Mouse (Mus musculus) forebrain, embryonic 14.5 days (tissue): ENCODE results near the gene Ninj2. TPM values are rescaled to one million over a fixed set of nuclear protein-coding genes. Genes with fewer than 3 reads are reported as not detected.
A peak's percentile ranks its signal among the peaks of the same experiment; 100 is the strongest.

Experiments used
- ATAC-seq: fragments of 200-750 bp; cut with Nextera tagmentation; 2 replicates; pipeline ENCODE4 v1.8.0; 2017; ENCODE audit warnings: mild to moderate bottlenecking, moderate library complexity
- DNase-seq: peaks from one replicate; pipeline ENCODE4 v3.0.0-alpha.2; 2015; ENCODE audit warnings: low spot score
- H3K27ac ChIP-seq: fragments of 300-500 bp; sonication (generic); 2 replicates; pipeline ENCODE4 v1.5.1; 2014; ENCODE audit warnings: low read depth, mild to moderate bottlenecking, control low read depth, low read length, moderate library complexity
- H3K27me3 ChIP-seq: fragments of 300-500 bp; sonication (generic); replicated peaks from 2 replicates; pipeline ENCODE4 v1.6.1; 2014; ENCODE audit warnings: low read length, control low read depth, mixed read lengths; ENCODE audit not compliant: control insufficient read depth, insufficient read depth
- H3K36me3 ChIP-seq: fragments of 300-500 bp; sonication (generic); 2 replicates; pipeline ENCODE4 v1.6.1; 2014; ENCODE audit warnings: low read length, control low read depth; ENCODE audit not compliant: control insufficient read depth, insufficient read depth
- H3K4me1 ChIP-seq: fragments of 300-500 bp; sonication (generic); 2 replicates; pipeline ENCODE4 v1.6.1; 2014; ENCODE audit warnings: antibody characterized with exemption, low read length, control low read depth; ENCODE audit not compliant: control insufficient read depth, insufficient read depth
- H3K4me2 ChIP-seq: fragments of 300-500 bp; sonication (generic); 2 replicates; pipeline ENCODE4 v1.6.1; 2014; ENCODE audit warnings: mild to moderate bottlenecking, control low read depth, low read length
- H3K4me3 ChIP-seq: fragments of 300-500 bp; sonication (generic); 2 replicates; pipeline ENCODE4 v1.5.1; 2014; ENCODE audit warnings: low read depth, low read length, control low read depth
- H3K9ac ChIP-seq: fragments of 300-500 bp; sonication (generic); 2 replicates; pipeline ENCODE4 v1.6.1; 2014; ENCODE audit warnings: mild to moderate bottlenecking, low read length, control low read depth, moderate library complexity
- H3K9me3 ChIP-seq: fragments of 300-500 bp; sonication (generic); replicated peaks from 2 replicates; pipeline ENCODE4 v1.6.1; 2016; ENCODE audit warnings: low read length, control low read depth, mixed read lengths; ENCODE audit not compliant: control insufficient read depth
- WGBS: fragments of 180-500 bp; shearing (Covaris S2); extraction: QIAGEN DNeasy Blood & Tissue Kit; methylation state at CpG from one replicate; pipeline ENCODE4 v1.1.7; 2014; 5-methylcytosine and 5-hydroxymethylcytosine counted together
- polyA plus RNA-seq: library from polyadenylated mRNA; unstranded; fragments of >200 nt; fragmentation: Nextera tagmentation; extraction: Ambion mirVana; gene quantifications from 2 replicates; pipeline ENCODE4 v1.2.1, GENCODE M21; 2014

Gene Ninj2
- polyA plus RNA-seq, 1 experiment from 2014 or later, result not detected

GRCm38 (mm10) chr6:120154526-120155309 lies 61.6 kb downstream of the Ninj2 start:
- WGBS, result 64% methylated on average over 5 of the region's 5 CpGs
- Histone ChIP-seq H3K9me3 (no peaks in the 10 kb centered on the region), H3K27me3 (no peaks in the 10 kb centered on the region), H3K4me2 (no peak overlapping the region), H3K4me3 (no peak overlapping the region), H3K9ac (no peak overlapping the region), H3K4me1 (peaks cover 12% of the 10 kb centered on the region), H3K27ac (no peak overlapping the region), H3K36me3 (no peaks in the 10 kb centered on the region)
- DNase-seq (peak; percentile 23), ATAC-seq (no peak)

GRCm38 (mm10) chr6:120155510-120155909 lies 62.4 kb downstream of the Ninj2 start:
- 84% methylated on average over 4 of the region's 4 CpGs for WGBS
- Histone ChIP-seq H3K9me3 (no peaks in the 10 kb centered on the region), H3K4me2 (no peak overlapping the region), H3K9ac (no peak overlapping the region), H3K4me1 (peaks cover 15% of the 10 kb centered on the region), H3K4me3 (no peak overlapping the region), H3K36me3 (no peaks in the 10 kb centered on the region), H3K27me3 (no peaks in the 10 kb centered on the region), H3K27ac (no peak overlapping the region)
- DNase-seq (no peak), ATAC-seq (no peak)

GRCm38 (mm10) chr6:120157479-120157878 lies 64.3 kb downstream of the Ninj2 start:
- Histone ChIP-seq H3K4me2 (no peak overlapping the region), H3K4me1 (peaks cover 15% of the 10 kb centered on the region), H3K36me3 (no peaks in the 10 kb centered on the region), H3K4me3 (no peak overlapping the region), H3K9ac (no peak overlapping the region), H3K27me3 (no peaks in the 10 kb centered on the region), H3K9me3 (no peaks in the 10 kb centered on the region), H3K27ac (peak overlapping the region; percentile 15; the same call in 1 of the 2 replicates)
- WGBS, result 17% methylated on average over 6 of the region's 6 CpGs
- DNase-seq, result peak; percentile 80
- peak; percentile 50 for ATAC-seq

- Histone ChIP-seq H3K36me3 (no peaks in the 10 kb centered on the region), H3K4me1 (peaks cover 15% of the 10 kb centered on the region), H3K27me3 (no peaks in the 10 kb centered on the region), H3K4me3 (no peak overlapping the region), H3K27ac (peak overlapping the region; percentile 65; the same call in 1 of the 2 replicates), H3K9me3 (no peaks in the 10 kb centered on the region), H3K4me2 (no peak overlapping the region), H3K9ac (no peak overlapping the region)
- DNase-seq, result peak; percentile 92
- ATAC-seq, result peak; percentile 88
- 29% methylated on average over 9 of the region's 9 CpGs for WGBS
These were observed 66.2 kb downstream of the Ninj2 start for GRCm38 (mm10) chr6:120159133-120159901.

GRCm38 (mm10) chr6:120162928-120163327 lies 69.8 kb downstream of the Ninj2 start:
- no peak overlapping the region for H3K4me2 ChIP-seq
- ATAC-seq (no peak), DNase-seq (no peak)
- no peaks in the 10 kb centered on the region for H3K36me3 ChIP-seq
- H3K9ac ChIP-seq, result no peak overlapping the region
- peaks cover 11% of the 10 kb centered on the region for H3K4me1 ChIP-seq
- no peak overlapping the region for H3K27ac ChIP-seq
- 89% methylated on average over 6 of the region's 6 CpGs for WGBS
- no peak overlapping the region for H3K4me3 ChIP-seq
- no peaks in the 10 kb centered on the region for H3K27me3 ChIP-seq
- H3K9me3 ChIP-seq, result no peaks in the 10 kb centered on the region

- DNase-seq (no peak), ATAC-seq (no peak)
- Histone ChIP-seq H3K4me1 (peaks cover 3% of the 10 kb centered on the region), H3K27me3 (no peaks in the 10 kb centered on the region), H3K4me2 (no peak overlapping the region), H3K27ac (no peak overlapping the region), H3K4me3 (no peak overlapping the region), H3K9ac (no peak overlapping the region), H3K36me3 (no peaks in the 10 kb centered on the region), H3K9me3 (no peaks in the 10 kb centered on the region)
- WGBS, result 78% methylated on average over 4 of the region's 4 CpGs
These were observed 71.6 kb downstream of the Ninj2 start for GRCm38 (mm10) chr6:120164765-120165164.

GRCm38 (mm10) chr6:120167574-120167973 lies 74.4 kb downstream of the Ninj2 start:
- no peaks in the 10 kb centered on the region for H3K4me1 ChIP-seq

GRCm38 (mm10) chr6:120172294-120173017 lies 79.3 kb downstream of the Ninj2 start:
- DNase-seq, result no peak
- no peaks in the 10 kb centered on the region for H3K27me3 ChIP-seq
- no peak overlapping the region for H3K27ac ChIP-seq
- no peak overlapping the region for H3K9ac ChIP-seq
- no peaks in the 10 kb centered on the region for H3K4me1 ChIP-seq
- WGBS, result 83% methylated on average over 8 of the region's 8 CpGs
- H3K4me2 ChIP-seq, result no peak overlapping the region
- H3K9me3 ChIP-seq, result no peaks in the 10 kb centered on the region
- no peak overlapping the region for H3K4me3 ChIP-seq
- no peak for ATAC-seq
- H3K36me3 ChIP-seq, result no peaks in the 10 kb centered on the region

More at GRCm38 (mm10) chr6:120167574-120167973, 74.4 kb downstream of the Ninj2 start:
- 84% methylated on average over 4 of the region's 4 CpGs for WGBS
- Histone ChIP-seq H3K36me3 (no peaks in the 10 kb centered on the region), H3K4me3 (no peak overlapping the region), H3K27me3 (no peaks in the 10 kb centered on the region), H3K9me3 (no peaks in the 10 kb centered on the region), H3K4me2 (no peak overlapping the region), H3K27ac (no peak overlapping the region), H3K9ac (no peak overlapping the region)
- DNase-seq (no peak), ATAC-seq (no peak)
